Mouse (Mus musculus) liver, embryonic 14.5 days (tissue): ENCODE measurements at regions not wholly inside any gene's neighbourhood (a gene's known extent, or its start where the extent isn't known, plus 50 kb on each side); places are given as distances from the start of the nearest gene placed in this dataset.

Experiments
- CTCF ChIP-seq: IDR thresholded peaks from 2 replicates; pipeline ENCODE4 v1.5.1; 2016; ENCODE audit warnings: antibody characterized with exemption, low read depth, control low read depth
- EP300 ChIP-seq: IDR thresholded peaks from 2 replicates; pipeline ENCODE4 v1.6.1; 2016; ENCODE audit warnings: antibody characterized with exemption, low read depth

DNA sequence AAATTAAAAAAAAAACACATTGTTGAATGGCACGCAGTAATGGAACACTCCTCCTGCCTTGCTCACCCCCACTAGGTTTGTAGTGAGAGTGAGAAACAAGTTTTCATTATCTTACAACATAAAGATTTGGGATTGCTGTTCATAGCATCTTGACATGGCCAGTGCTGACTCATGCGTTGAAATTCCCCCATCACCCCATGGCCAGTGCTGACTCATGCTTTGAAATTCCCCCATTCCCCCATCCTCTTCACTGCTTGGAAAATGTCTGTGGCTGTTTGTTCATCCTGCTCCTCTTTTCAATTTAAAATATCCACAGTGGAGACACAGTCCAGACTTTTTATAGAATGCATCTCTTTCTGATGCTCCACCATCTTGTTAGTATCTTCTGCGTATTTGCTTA lies 131.8 kb downstream of the Emx2 start:
- TF ChIP-seq CTCF (no peak), EP300 (no peak)
